Comparison of ENCODE assay signal across 8 mouse cellular contexts in the genomic region with DNA sequence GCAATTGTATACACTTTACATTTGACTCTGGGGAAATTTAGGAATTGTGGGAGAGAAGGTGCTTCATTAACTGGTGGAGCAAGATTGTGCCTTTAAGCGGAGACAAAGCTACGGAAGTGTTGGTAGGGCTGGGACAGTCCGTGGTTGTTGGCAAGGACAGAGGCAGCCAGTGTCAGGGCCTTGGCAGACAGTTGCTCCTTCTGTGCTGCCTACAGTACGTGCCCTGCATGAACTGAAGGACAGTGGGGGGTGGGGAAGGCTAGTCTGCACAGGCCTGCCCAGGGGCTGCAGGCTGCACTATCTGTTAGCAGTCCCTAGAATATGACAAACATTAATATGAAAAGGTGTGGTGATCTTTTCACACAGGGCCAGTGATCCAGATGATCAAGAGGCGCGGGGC.
DNase-seq lines count a peak whose midpoint lies in the region; ATAC-seq lines count a peak whose summit lies in the region.

No protein-coding gene starts in this region.

- no peak overlapping the region for H3K9ac ChIP-seq in midbrain, embryonic 13.5 days (replicated peaks)

- DNase-seq in adrenal gland, postnatal 10 days = peak; percentile 74
- peak; percentile 16 for DNase-seq in cerebellum, adult 11 months
- DNase-seq in heart, postnatal 14 days = peak; percentile 7 to 18
- no peak for DNase-seq in spleen, adult 18-20 months
- DNase-seq in embryo, embryonic 10 days (ENCODE audit: low spot score) = no peak
- no peak for DNase-seq in MN1 (ENCODE audit: low spot score)
- no peak for DNase-seq in yolk sac, embryonic 10.5 days (ENCODE audit: low spot score)

- 68% methylated on average over 6 of the region's 6 CpGs for WGBS in midbrain, embryonic 13.5 days

- H3K27ac ChIP-seq in midbrain, embryonic 13.5 days = peak overlapping the region; percentile 12; the same call in 1 of the 2 replicates

- H3K9me3 ChIP-seq in midbrain, embryonic 13.5 days = no peaks in the 10 kb centered on the region

- no peaks in the 10 kb centered on the region for H3K36me3 ChIP-seq in midbrain, embryonic 13.5 days

- intact Hi-C loops in heart, postnatal 14 days (cut with DNase I) = no loop called here

- no peaks in the 10 kb centered on the region for H3K27me3 ChIP-seq in midbrain, embryonic 13.5 days

- H3K4me3 ChIP-seq in midbrain, embryonic 13.5 days (replicated peaks) = no peak overlapping the region

- no peak overlapping the region for H3K4me2 ChIP-seq in midbrain, embryonic 13.5 days (replicated peaks)

- peaks cover 10% of the 10 kb centered on the region; the same call in 1 of the 2 replicates for H3K4me1 ChIP-seq in midbrain, embryonic 13.5 days (replicated peaks)

- ATAC-seq in midbrain, embryonic 13.5 days = peak; percentile 96

Comparison
In these comparisons a context has a peak if more than half of its experiments do, and no peak if none do; other contexts are left out.
1. DNase-seq: peak in adrenal gland, postnatal 10 days (single experiment), cerebellum, adult 11 months (single experiment) and heart, postnatal 14 days (2 of 2); none in spleen, adult 18-20 months (0 of 2), embryo, embryonic 10 days (single experiment), MN1 (single experiment) and yolk sac, embryonic 10.5 days (single experiment).